Mouse (Mus musculus) lung, adult 2 months (tissue): ENCODE measurements around the gene Rasl11a.

Experiments used
- CTCF ChIP-seq: fragments of 200-500 bp; IDR thresholded peaks from 2 replicates; pipeline ENCODE4 v1.5.1; 2011; ENCODE audit warnings: mild to moderate bottlenecking, low read length, control low read depth; ENCODE audit not compliant: insufficient read depth
- POLR2A ChIP-seq: fragments of 200-500 bp; IDR thresholded peaks from 2 replicates; pipeline ENCODE4 v1.6.1; 2011; ENCODE audit warnings: low read depth, mild to moderate bottlenecking, control low read depth, low read length, borderline replicate concordance; ENCODE audit errors: extremely low read depth

- no peak for TF ChIP-seq CTCF
- TF ChIP-seq POLR2A: no peak
Measured at GRCm38 (mm10) chr5:146806004-146806430, 38.9 kb upstream of the Rasl11a start.
